Mouse (Mus musculus): ENCODE data around the gene Nhlrc4. TPM values are rescaled to one million over a fixed set of nuclear protein-coding genes. Genes with fewer than 3 reads are reported as not detected.

Gene Nhlrc4
- polyA plus RNA-seq, 2 experiments: 0.10 TPM; not detected in 1

DNA sequence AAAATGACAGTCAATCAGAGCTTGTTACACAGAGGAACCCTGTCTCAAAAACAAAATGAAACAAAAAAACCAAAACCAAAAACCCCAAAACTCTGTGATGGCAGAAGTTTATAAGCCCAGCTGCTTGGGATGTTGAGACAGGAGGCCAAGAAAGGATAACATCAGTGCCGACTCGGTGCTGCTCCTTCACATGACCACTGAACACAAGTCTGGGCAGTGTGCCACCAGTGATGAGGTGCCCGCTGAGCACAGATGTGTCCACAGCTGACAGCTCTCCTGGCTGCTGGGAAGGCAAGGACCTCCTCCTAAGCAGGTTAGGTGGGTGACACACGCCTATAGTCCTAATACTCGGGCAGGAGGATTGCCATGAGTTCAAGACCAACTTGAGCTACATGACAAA, 22.6 kb downstream of the Nhlrc4 start:
- no peaks in the 10 kb centered on the region for H3K9me3 ChIP-seq (ENCODE audit: control insufficient read depth, low read length)
- no peak overlapping the region for H3K9ac ChIP-seq (ENCODE audit: low read depth, low read length, severe bottlenecking)
- no peaks in the 10 kb centered on the region for H3K27me3 ChIP-seq (ENCODE audit: control insufficient read depth, insufficient read depth, low read length)
- H3K4me1 ChIP-seq (ENCODE audit: control insufficient read depth, insufficient read depth, low read length): peaks cover 10% of the 10 kb centered on the region; the same call in 1 of the 2 replicates
- no peak overlapping the region for H3K27ac ChIP-seq (replicated peaks; ENCODE audit: low read depth, low read length)
- H3K4me3 ChIP-seq (replicated peaks; ENCODE audit: low read length): no peak overlapping the region
- no peak for DNase-seq (ENCODE audit: low spot score)
- no peak overlapping the region for H3K4me2 ChIP-seq (replicated peaks; ENCODE audit: low read depth, low read length, severe bottlenecking)
- 88% methylated on average over 5 of the region's 5 CpGs for WGBS
- H3K36me3 ChIP-seq (ENCODE audit: control insufficient read depth, insufficient read depth, low read length): peaks cover 19% of the 10 kb centered on the region
- TF ChIP-seq POLR2A (IDR thresholded peaks at IDR 0.05; ENCODE audit: borderline replicate concordance, extremely low read depth, insufficient read depth, insufficient read length): no peak
- ATAC-seq (ENCODE audit: low FRiP score, low read depth): no peak

DNA sequence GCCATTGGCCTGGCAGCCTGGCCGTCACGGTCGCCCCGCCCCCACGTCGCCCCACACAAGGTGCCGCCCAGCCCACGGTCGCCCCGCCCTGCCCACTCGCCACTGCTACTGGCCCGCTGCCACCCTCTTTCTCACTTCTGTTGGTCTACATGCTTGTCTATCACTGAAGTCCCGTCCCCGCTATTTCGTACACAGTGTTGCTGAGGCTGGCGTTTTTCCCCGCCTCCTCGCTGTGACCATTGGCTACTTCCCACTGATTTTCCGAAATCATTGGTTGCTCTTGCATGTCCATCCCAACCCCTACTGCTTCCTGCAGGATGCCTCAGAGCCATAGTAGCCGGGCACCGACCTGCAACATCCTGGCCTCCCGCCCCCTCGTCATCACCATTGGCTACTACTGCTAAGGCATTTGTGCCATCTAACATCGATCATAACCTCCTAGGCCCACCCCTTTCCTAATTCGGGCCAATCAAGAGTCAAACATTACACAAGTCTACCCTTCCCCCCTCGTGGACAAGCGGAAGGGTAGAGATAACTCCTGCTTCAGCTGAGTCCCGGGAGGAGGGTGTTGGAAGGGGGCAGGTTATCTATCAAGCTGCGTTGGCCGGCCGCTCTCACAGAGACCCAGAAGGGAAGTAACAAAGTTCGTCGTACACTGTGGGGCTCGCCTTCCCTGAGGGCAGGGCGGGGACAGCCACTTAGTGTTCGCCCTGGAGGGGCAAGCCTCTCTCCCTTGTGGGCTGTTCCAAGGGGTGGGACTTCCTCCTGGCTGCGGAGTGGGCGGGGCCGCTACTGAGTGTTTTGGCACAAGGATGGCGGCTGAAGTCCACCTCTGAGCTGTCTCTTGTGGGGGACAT, 24.7 kb downstream of the Nhlrc4 start:
- peak overlapping the region; percentile 60 for H3K4me2 ChIP-seq (replicated peaks; ENCODE audit: low read depth, low read length, severe bottlenecking)
- no peaks in the 10 kb centered on the region for H3K27me3 ChIP-seq (ENCODE audit: control insufficient read depth, insufficient read depth, low read length)
- DNase-seq (ENCODE audit: low spot score): peak; percentile 100
- no peak for TF ChIP-seq POLR2A (IDR thresholded peaks at IDR 0.05; ENCODE audit: borderline replicate concordance, extremely low read depth, insufficient read depth, insufficient read length)
- peaks cover 10% of the 10 kb centered on the region; the same call in 1 of the 2 replicates for H3K4me1 ChIP-seq (ENCODE audit: control insufficient read depth, insufficient read depth, low read length)
- WGBS: 0% methylated on average over 30 of the region's 40 CpGs
- peak overlapping the region; percentile 67 for H3K9ac ChIP-seq (ENCODE audit: low read depth, low read length, severe bottlenecking)
- no peaks in the 10 kb centered on the region for H3K9me3 ChIP-seq (ENCODE audit: control insufficient read depth, low read length)
- peak overlapping the region; percentile 82 for H3K27ac ChIP-seq (replicated peaks; ENCODE audit: low read depth, low read length)
- peak; percentile 96 for ATAC-seq (ENCODE audit: low FRiP score, low read depth)
- H3K4me3 ChIP-seq (replicated peaks; ENCODE audit: low read length): peak overlapping the region; percentile 89
- H3K36me3 ChIP-seq (ENCODE audit: control insufficient read depth, insufficient read depth, low read length): peaks cover 4% of the 10 kb centered on the region; the same call in 1 of the 2 replicates

DNA sequence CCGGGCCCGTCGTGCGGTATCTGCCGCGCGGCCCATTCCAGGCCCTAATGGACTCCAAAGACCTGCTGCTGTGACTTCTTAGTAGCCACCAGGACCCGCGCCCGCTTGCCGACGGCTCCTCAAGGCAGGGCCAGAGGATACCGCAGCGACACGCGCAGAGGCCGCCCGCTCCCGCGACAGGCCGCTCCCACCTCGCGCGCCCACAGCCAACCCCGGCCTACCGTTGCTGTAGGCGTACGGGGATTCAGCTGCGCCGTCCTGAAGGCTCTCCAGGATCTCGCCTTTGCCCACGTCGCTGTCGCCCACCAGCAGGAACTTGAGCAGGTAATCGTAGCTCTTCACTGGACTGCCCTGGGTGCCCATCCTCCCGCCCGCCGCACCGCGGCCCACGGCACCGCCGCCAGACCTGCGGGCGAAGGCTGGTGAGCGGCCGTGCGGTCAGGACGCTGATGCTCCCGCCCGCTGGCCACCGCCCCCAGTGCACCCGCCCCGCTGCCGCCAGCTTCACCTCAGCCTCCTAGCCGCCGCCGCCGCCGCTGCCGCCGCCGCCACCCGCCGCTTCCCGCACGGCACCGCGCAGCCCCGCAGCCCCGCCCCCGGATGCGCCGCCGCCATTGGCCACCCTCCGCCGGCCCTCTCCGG, 25.5 kb downstream of the Nhlrc4 start, which contains the start of gene Rab40c:
Gene Rab40c, minus strand, starts transcription at position 584 of the 642 bp plus-strand sequence.
- peak within 1 kb of the TSS; percentile 89 for H3K4me3 ChIP-seq (replicated peaks; ENCODE audit: low read length)
- WGBS: under 1% methylated on average over 47 of the region's 78 CpGs
- H3K27ac ChIP-seq (replicated peaks; ENCODE audit: low read depth, low read length): peak within 1 kb of the TSS; percentile 82
- no peaks in the 10 kb centered on the region for H3K27me3 ChIP-seq (ENCODE audit: control insufficient read depth, insufficient read depth, low read length)
- H3K36me3 ChIP-seq (ENCODE audit: control insufficient read depth, insufficient read depth, low read length): peaks cover 4% of the 10 kb centered on the region; the same call in 1 of the 2 replicates
- H3K4me2 ChIP-seq (replicated peaks; ENCODE audit: low read depth, low read length, severe bottlenecking): peak within 1 kb of the TSS; percentile 60
- no peak for TF ChIP-seq POLR2A (IDR thresholded peaks at IDR 0.05; ENCODE audit: borderline replicate concordance, extremely low read depth, insufficient read depth, insufficient read length)
- peaks cover 10% of the 10 kb centered on the region; the same call in 1 of the 2 replicates for H3K4me1 ChIP-seq (ENCODE audit: control insufficient read depth, insufficient read depth, low read length)
- no peaks in the 10 kb centered on the region for H3K9me3 ChIP-seq (ENCODE audit: control insufficient read depth, low read length)
- DNase-seq (ENCODE audit: low spot score) (peak; percentile 9), ATAC-seq (ENCODE audit: low FRiP score, low read depth) (no peak)
- peak within 1 kb of the TSS; percentile 85 for H3K9ac ChIP-seq (ENCODE audit: low read depth, low read length, severe bottlenecking)

DNA sequence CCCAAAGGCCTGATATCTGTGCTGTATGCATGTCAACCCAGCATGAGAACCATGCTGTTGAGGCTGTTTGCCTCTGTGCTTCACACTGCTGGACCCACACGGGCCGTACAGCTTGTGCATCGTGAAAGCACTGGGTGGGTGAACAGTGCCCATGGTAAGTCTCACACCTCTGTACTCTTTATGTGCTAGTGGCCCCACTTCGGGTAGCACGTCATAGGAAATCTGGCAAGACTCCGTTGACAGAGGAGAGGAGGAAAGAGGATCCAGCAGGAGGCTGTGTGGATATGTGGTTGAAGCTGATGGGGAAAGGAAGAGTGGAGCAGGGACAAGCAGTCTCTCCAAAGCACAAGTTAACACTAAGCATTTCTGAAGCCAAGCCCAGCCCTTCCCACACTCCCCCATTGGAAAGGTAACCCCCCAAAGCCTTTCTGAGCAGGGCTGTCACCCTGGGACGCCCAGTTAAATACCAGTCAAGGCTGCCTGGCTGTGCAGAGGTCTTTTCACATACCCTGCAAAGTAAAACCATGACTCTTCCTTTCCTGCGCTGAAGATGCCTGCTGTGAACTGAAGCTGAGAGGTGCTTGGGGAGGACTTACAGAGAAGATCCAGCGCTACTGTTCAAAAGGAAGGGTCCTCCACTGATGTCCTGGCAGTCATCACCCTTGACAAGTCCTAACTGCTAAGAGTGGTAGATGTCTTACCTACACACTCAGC, 26.6 kb downstream of the Nhlrc4 start:
- ATAC-seq (ENCODE audit: low FRiP score, low read depth) (no peak), DNase-seq (ENCODE audit: low spot score) (no peak)
- H3K27ac ChIP-seq (replicated peaks; ENCODE audit: low read depth, low read length): no peak overlapping the region
- peaks cover 6% of the 10 kb centered on the region for H3K36me3 ChIP-seq (ENCODE audit: control insufficient read depth, insufficient read depth, low read length)
- H3K27me3 ChIP-seq (ENCODE audit: control insufficient read depth, insufficient read depth, low read length): no peaks in the 10 kb centered on the region
- 87% methylated on average over 9 of the region's 9 CpGs for WGBS
- no peaks in the 10 kb centered on the region for H3K9me3 ChIP-seq (ENCODE audit: control insufficient read depth, low read length)
- no peak for TF ChIP-seq POLR2A (IDR thresholded peaks at IDR 0.05; ENCODE audit: borderline replicate concordance, extremely low read depth, insufficient read depth, insufficient read length)
- H3K4me1 ChIP-seq (ENCODE audit: control insufficient read depth, insufficient read depth, low read length): peaks cover 10% of the 10 kb centered on the region; the same call in 1 of the 2 replicates
- H3K9ac ChIP-seq (ENCODE audit: low read depth, low read length, severe bottlenecking): peak overlapping the region; percentile 85
- peak overlapping the region; percentile 89 for H3K4me3 ChIP-seq (replicated peaks; ENCODE audit: low read length)
- peak overlapping the region; percentile 58 for H3K4me2 ChIP-seq (replicated peaks; ENCODE audit: low read depth, low read length, severe bottlenecking)
